Mouse (Mus musculus): ENCODE measurements around the gene Gm20503.

GRCm38 (mm10) chr4:59083430-59083829 lies 80.4 kb downstream of the Gm20503 start:
- TF ChIP-seq POLR2A (IDR thresholded peaks at IDR 0.05; ENCODE audit: control insufficient read depth in 1 of 2, insufficient read depth in 1 of 2, low read depth in 1 of 2, low read length in 2 of 2, poor library complexity in 1 of 2), result no peak
- no peak for TF ChIP-seq E2F4 (IDR thresholded peaks at IDR 0.05; ENCODE audit: borderline replicate concordance, low read depth, low read length)
- TF ChIP-seq EP300 (IDR thresholded peaks at IDR 0.05; ENCODE audit: low read depth in 1 of 2, low read length in 2 of 2), result no peak
- TF ChIP-seq CTCF (IDR thresholded peaks at IDR 0.05 in 2 of 3, conservative IDR thresholded peaks at IDR 0.05 in 1 of 3; ENCODE audit: control insufficient read depth in 1 of 3, insufficient read depth in 1 of 3, low read depth in 2 of 3, low read length in 3 of 3, poor library complexity in 1 of 3, severe bottlenecking in 1 of 3), result no peak
- no peak for TF ChIP-seq SIN3A (IDR thresholded peaks at IDR 0.05; ENCODE audit: low read length)
